Mouse (Mus musculus) midbrain, postnatal 0 days (tissue): ENCODE measurements around the gene Retreg3. TPM values are rescaled to one million over a fixed set of nuclear protein-coding genes. Genes with fewer than 3 reads are reported as not detected.
A peak's percentile ranks its signal among the peaks of the same experiment; 100 is the strongest.

ENCODE experiments used
- ATAC-seq: fragments of 200-750 bp; cut with Nextera tagmentation; 2 replicates; pipeline ENCODE4 v1.8.0; 2017; ENCODE audit warnings: moderate number of reproducible peaks, mild to moderate bottlenecking, moderate TSS enrichment, moderate library complexity; ENCODE audit not compliant: low FRiP score
- DNase-seq: peaks from one replicate; pipeline ENCODE4 v3.0.0-alpha.2; 2015; ENCODE audit warnings: low spot score
- H3K27ac ChIP-seq: fragments of 300-500 bp; sonication (generic); 2 replicates; pipeline ENCODE4 v1.5.1; 2014; ENCODE audit warnings: low read depth, mild to moderate bottlenecking, low read length, mixed read lengths
- H3K27me3 ChIP-seq: fragments of 300-500 bp; sonication (generic); 2 replicates; pipeline ENCODE4 v1.6.1; 2014; ENCODE audit warnings: low read length, control low read depth, mixed read lengths; ENCODE audit not compliant: insufficient read depth
- H3K36me3 ChIP-seq: fragments of 300-500 bp; sonication (generic); 2 replicates; pipeline ENCODE4 v1.6.1; 2014; ENCODE audit warnings: low read length, control low read depth, mixed read lengths; ENCODE audit not compliant: insufficient read depth
- H3K4me1 ChIP-seq: fragments of 300-500 bp; sonication (generic); 2 replicates; pipeline ENCODE4 v1.6.1; 2014; ENCODE audit warnings: mild to moderate bottlenecking, control low read depth, antibody characterized with exemption, low read length, mixed read lengths; ENCODE audit not compliant: insufficient read depth
- H3K4me2 ChIP-seq: fragments of 300-500 bp; sonication (generic); 2 replicates; pipeline ENCODE4 v1.6.1; 2014; ENCODE audit warnings: low read depth, mild to moderate bottlenecking, low read length, mixed read lengths; ENCODE audit not compliant: poor library complexity, severe bottlenecking
- H3K4me3 ChIP-seq: fragments of 300-500 bp; sonication (generic); 2 replicates; pipeline ENCODE4 v1.5.1; 2014; ENCODE audit warnings: low read depth, mild to moderate bottlenecking, low read length, moderate library complexity
- H3K9ac ChIP-seq: fragments of 300-500 bp; sonication (generic); replicated peaks from 2 replicates; pipeline ENCODE4 v1.6.1; 2014; ENCODE audit warnings: mild to moderate bottlenecking, low read length, moderate library complexity, mixed read lengths; ENCODE audit not compliant: poor library complexity, severe bottlenecking
- H3K9me3 ChIP-seq: fragments of 300-500 bp; sonication (generic); 2 replicates; pipeline ENCODE4 v1.6.1; 2016; ENCODE audit warnings: low read length, control low read depth
- CTCF ChIP-seq: IDR thresholded peaks from 2 replicates; pipeline ENCODE4 v1.5.1; 2016; ENCODE audit warnings: antibody characterized with exemption, mild to moderate bottlenecking
- WGBS: fragments of 180-500 bp; shearing (Covaris S2); extraction: QIAGEN DNeasy Blood & Tissue Kit; methylation state at CpG from one replicate; pipeline ENCODE4 v1.1.7; 2014; 5-methylcytosine and 5-hydroxymethylcytosine counted together
- polyA plus RNA-seq: library from polyadenylated mRNA; unstranded; fragments of >200 nt; fragmentation: Nextera tagmentation; extraction: Ambion mirVana; gene quantifications from 2 replicates; pipeline ENCODE4 v1.2.1, GENCODE M21; 2015
- total RNA-seq: library from RNA; depleted of rRNA; stranded (reverse); fragments of >200 nt; gene quantifications from 2 replicates; pipeline ENCODE4 v1.2.3, GENCODE M21; 2014

Gene Retreg3
- total and polyA plus RNA-seq, 2 experiments from 2014 or later, result 24.8 to 54.9 TPM

GRCm38 (mm10) chr11:101062165-101062884 is 57.4 kb downstream of the Retreg3 start:
- no peak for TF ChIP-seq CTCF
- Histone ChIP-seq H3K27ac (no peak overlapping the region), H3K4me3 (no peak overlapping the region), H3K4me2 (no peak overlapping the region), H3K9me3 (no peaks in the 10 kb centered on the region), H3K27me3 (no peaks in the 10 kb centered on the region), H3K9ac (no peak overlapping the region), H3K4me1 (no peaks in the 10 kb centered on the region), H3K36me3 (peaks cover 59% of the 10 kb centered on the region)
- no peak for DNase-seq
- WGBS, result 73% methylated on average over 12 of the region's 12 CpGs
- no peak for ATAC-seq

DNA sequence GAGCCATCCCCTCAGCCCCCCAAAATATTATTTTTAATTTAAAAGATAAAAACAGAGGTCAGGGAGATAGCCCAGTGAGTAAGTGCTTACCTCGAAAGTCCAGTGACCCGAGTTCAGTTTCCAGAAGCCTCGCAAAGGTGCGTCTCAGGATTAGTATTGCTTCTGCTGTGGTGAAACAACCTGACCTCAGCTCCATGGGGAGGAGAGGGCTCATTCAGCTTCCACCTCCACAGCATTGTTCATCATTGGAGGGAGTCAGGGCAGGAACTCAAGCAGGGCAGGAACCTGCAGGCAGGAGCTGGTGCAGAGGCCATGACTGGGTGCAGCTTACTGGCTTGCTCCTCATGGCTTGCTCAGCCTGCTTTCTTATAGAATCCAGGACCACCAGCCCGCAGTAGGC is 58.6 kb downstream of the Retreg3 start:
- H3K36me3 ChIP-seq, result peaks cover 71% of the 10 kb centered on the region
- WGBS, result 95% methylated on average over 5 of the region's 5 CpGs
- H3K4me1 ChIP-seq, result no peaks in the 10 kb centered on the region
- DNase-seq (no peak), ATAC-seq (no peak)
- no peak overlapping the region for H3K4me2 ChIP-seq
- H3K9ac ChIP-seq, result no peak overlapping the region
- no peaks in the 10 kb centered on the region for H3K9me3 ChIP-seq
- H3K27me3 ChIP-seq, result no peaks in the 10 kb centered on the region
- TF ChIP-seq CTCF, result no peak
- no peak overlapping the region for H3K4me3 ChIP-seq
- no peak overlapping the region for H3K27ac ChIP-seq

- no peak overlapping the region for H3K4me3 ChIP-seq
- H3K27ac ChIP-seq, result peak overlapping the region; percentile 57; the same call in 1 of the 2 replicates
- H3K4me1 ChIP-seq, result no peaks in the 10 kb centered on the region
- no peak for TF ChIP-seq CTCF
- peaks cover 78% of the 10 kb centered on the region for H3K36me3 ChIP-seq
- H3K9ac ChIP-seq, result 0 out of 2 replicates have a peak overlapping the region, but pooled peaks have one; percentile 19
- ATAC-seq (no peak), DNase-seq (no peak)
- WGBS, result 67% methylated on average over 8 of the region's 8 CpGs
- H3K9me3 ChIP-seq, result no peaks in the 10 kb centered on the region
- H3K4me2 ChIP-seq, result no peak overlapping the region
- H3K27me3 ChIP-seq, result no peaks in the 10 kb centered on the region
Observed at GRCm38 (mm10) chr11:101060126-101060525, 59.6 kb downstream of the Retreg3 start.

GRCm38 (mm10) chr11:101059473-101059872 is 60.2 kb downstream of the Retreg3 start:
- Histone ChIP-seq H3K9ac (no peak overlapping the region), H3K4me2 (no peak overlapping the region), H3K4me3 (no peak overlapping the region), H3K36me3 (peaks cover 82% of the 10 kb centered on the region), H3K4me1 (no peaks in the 10 kb centered on the region), H3K9me3 (no peaks in the 10 kb centered on the region), H3K27me3 (no peaks in the 10 kb centered on the region), H3K27ac (peak overlapping the region; percentile 57)
- TF ChIP-seq CTCF, result no peak
- 70% methylated on average over 10 of the region's 10 CpGs for WGBS
- no peak for DNase-seq
- ATAC-seq, result no peak

GRCm38 (mm10) chr11:101058726-101059125 is 61.0 kb downstream of the Retreg3 start:
- H3K27ac ChIP-seq, result no peak overlapping the region

GRCm38 (mm10) chr11:101057860-101058259 is 61.8 kb downstream of the Retreg3 start:
- Histone ChIP-seq H3K4me1 (no peaks in the 10 kb centered on the region), H3K36me3 (peaks cover 85% of the 10 kb centered on the region), H3K9me3 (no peaks in the 10 kb centered on the region), H3K9ac (no peak overlapping the region), H3K27ac (no peak overlapping the region), H3K27me3 (no peaks in the 10 kb centered on the region), H3K4me3 (no peak overlapping the region), H3K4me2 (no peak overlapping the region)
- WGBS, result 35% methylated on average over 5 of the region's 5 CpGs
- DNase-seq (peak; percentile 82), ATAC-seq (no peak)
- TF ChIP-seq CTCF, result peak; percentile 82

More at GRCm38 (mm10) chr11:101058726-101059125, 61.0 kb downstream of the Retreg3 start:
- Histone ChIP-seq H3K4me2 (no peak overlapping the region), H3K4me3 (no peak overlapping the region), H3K9ac (no peak overlapping the region), H3K9me3 (no peaks in the 10 kb centered on the region), H3K27me3 (no peaks in the 10 kb centered on the region), H3K36me3 (peaks cover 85% of the 10 kb centered on the region), H3K4me1 (no peaks in the 10 kb centered on the region)
- WGBS, result 84% methylated on average over 5 of the region's 5 CpGs
- ATAC-seq (no peak), DNase-seq (no peak)
- TF ChIP-seq CTCF, result no peak
